Mouse (Mus musculus) gastrocnemius, adult 8-10 months (tissue): Measurements from ENCODE around the gene Maco1. TPM values are rescaled to one million over a fixed set of nuclear protein-coding genes. Genes with fewer than 3 reads are reported as not detected.

Experiments used
- DNase-seq, 2 experiments: peaks; one replicate each; pipeline ENCODE4 v3.0.0; 2022; ENCODE audit warnings: low spot score in 2 of 2
- total RNA-seq, 4 experiments: library from RNA; stranded (reverse); gene quantifications; 2 replicates each; pipeline ENCODE4 v1.2.4; 2022

Gene Maco1
- 10 to 100 TPM; 17.5 to 21.6 (median 19.1) TPM for total RNA-seq

- DNase-seq: peak; percentile 98 to 99
These were observed at the start of gene Maco1 for GRCm38 (mm10) chr4:134853259-134853636. Gene Maco1 (minus strand): TSS chr4:134853345.

- no peak for DNase-seq
These were observed 48.0 kb upstream of the Maco1 start for GRCm38 (mm10) chr4:134901126-134901525.

DNA sequence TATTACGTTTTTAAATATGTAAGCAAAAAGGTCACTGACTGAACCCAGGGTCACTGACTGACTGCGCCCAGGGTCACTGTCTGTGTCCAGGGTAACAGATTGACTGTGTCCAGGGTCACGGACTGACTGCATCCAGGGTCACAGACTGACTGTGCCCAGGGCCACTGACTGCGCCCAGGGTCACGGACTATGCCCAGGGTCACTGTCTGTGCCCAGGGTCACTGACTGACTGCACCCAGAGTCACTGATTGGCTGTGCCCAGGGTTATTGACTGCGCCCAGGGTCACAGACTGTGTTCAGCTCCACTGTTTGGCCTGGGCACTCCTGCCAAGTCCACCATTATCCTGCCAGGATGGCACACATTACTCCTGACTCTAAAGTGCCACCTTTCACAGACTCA is 44.1 kb upstream of the Maco1 start:
- DNase-seq: no peak

DNA sequence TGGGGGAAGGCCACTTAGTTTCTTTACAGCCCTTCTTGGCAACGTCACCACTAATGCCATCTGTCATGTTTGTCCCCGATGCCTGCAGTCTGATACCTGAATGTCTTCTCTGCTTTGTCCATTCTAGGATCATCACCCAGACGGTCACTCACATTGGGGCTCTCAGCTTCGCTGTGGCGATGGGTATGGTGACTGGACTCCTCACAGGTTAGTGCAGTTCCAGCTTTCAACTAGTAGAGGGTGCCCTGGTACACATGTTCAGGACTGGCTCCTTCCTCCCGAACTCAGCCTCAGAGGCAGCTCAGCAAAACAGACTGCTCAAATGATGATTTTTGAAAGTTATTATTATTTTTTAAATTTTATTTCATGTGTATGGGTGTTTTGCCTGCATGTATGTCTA is 39.0 kb upstream of the Maco1 start:
- DNase-seq: peak; percentile 21 to 39

GRCm38 (mm10) chr4:134884364-134884763 is 31.2 kb upstream of the Maco1 start:
- no peak for DNase-seq

- no peak for DNase-seq
These were observed 30.7 kb upstream of the Maco1 start for GRCm38 (mm10) chr4:134883808-134884207.

GRCm38 (mm10) chr4:134883266-134883665 is 30.1 kb upstream of the Maco1 start:
- DNase-seq: no peak

DNA sequence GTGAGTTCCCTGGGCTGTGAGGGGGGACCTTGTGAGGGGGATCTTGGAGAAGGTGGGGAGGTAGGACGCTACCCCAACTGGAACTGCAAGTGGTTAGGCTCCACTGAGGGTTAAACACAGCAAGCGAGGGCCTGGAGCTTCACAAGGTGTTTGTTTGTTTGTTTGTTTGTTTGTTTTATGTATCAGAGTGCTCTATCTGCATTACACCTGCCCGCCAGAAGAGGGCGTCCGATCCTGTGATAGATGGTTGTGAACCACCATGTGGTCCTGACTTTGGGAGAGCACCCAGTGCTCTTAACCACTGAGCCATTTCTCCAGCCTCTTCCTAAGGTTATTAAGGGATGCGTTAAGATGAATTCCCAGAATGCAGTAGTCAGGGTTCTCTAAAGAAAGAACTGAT is 26.9 kb upstream of the Maco1 start:
- DNase-seq: no peak

GRCm38 (mm10) chr4:134879410-134879981 is 26.4 kb upstream of the Maco1 start:
- peak; percentile 34 to 40 for DNase-seq

DNA sequence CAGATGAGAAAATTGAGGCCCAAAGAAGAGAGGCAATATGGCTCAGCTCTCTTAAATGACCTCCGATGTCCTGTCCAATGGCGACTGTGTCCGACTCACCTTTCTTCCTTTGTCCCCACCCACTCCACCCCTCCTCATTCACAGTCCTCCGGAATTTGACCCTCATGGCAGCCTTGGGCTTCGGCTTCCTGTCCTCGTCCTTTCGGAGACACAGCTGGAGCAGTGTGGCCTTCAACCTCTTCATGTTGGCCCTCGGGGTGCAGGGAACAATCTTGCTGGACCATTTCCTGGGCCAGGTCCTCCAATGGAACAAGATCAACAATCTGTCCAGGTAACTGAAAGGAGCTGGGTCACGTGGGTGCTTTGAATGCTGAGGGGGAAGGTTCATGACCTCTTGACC is 23.0 kb upstream of the Maco1 start:
- DNase-seq: no peak

DNA sequence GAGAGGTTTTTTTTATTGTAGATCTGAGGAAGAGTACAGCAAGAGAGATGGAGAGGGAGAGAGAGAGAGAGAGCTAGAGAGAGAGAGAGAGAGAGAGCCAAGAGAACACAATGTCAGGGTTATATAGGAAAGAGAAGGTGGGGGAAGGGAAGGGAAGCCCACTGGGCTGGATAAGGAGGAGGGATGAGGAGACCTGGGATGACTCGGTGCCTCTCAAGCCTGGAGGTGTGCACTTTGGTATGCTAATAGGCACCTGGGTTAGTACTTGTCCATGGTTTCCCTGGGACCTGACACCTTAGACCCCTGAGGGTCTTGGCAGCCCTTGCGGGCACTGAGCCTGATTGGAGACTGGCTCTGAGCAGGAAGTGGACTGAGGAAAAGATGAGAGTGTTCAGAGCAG is 18.8 kb upstream of the Maco1 start:
- no peak for DNase-seq

DNA sequence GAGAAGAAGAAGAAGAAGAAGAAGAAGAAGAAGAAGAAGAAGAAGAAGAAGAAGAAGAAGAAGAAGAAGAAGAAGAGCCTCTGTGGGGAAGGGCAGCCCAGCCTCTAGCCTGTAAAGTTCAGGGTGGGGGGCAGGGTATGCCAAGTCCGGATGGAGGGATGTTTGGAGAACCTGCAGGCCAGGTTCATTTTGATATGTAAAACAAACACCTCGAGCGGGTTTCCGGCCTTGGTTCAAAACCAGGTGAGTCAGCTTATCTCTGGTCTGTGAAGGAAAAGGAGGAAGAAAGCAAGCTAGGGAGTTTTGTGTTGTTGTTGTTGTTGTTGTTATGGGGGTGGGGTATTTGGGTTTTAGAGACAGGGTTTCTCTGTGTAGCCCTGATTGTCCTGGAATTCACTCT is 18.3 kb upstream of the Maco1 start:
- no peak for DNase-seq

GRCm38 (mm10) chr4:134869815-134870375 is 16.8 kb upstream of the Maco1 start:
- no peak for DNase-seq

DNA sequence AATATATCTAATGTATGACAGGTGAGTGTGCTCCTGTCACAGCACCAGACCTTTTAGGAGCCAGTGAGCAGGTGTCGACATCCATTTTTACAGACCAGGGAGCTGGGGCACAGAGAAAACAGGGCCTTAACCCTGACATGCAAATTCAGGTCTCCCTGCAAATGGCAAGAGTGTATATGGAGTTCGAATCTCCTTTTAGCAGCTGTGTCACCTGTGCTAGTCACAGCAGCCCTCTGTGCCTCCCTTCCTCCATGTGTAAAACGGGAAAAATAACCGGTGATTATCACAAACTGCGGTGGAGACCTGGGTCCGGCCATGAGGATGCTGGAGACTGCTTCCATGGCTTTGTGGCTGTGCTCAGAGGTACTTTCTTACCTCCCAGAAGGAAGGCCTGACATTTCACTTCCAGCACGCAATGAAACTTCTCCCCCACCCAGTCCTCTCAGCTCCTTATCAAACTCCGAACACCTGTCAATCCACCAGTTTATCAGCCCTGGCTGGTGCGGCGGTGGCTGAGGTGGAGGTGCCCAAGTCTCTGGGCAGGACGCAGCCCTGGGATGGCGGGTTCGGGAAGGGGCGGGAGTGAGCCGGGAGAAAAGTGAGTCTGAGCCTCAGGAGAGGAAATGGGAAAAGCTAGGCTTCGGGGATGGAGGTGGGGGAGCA is 16.1 kb upstream of the Maco1 start:
- no peak for DNase-seq

- no peak for DNase-seq
These were observed 15.3 kb upstream of the Maco1 start for GRCm38 (mm10) chr4:134868490-134868889.

- DNase-seq: no peak
These were observed 14.9 kb upstream of the Maco1 start for GRCm38 (mm10) chr4:134868065-134868464.

- DNase-seq: no peak
These were observed 14.5 kb upstream of the Maco1 start for GRCm38 (mm10) chr4:134867661-134868060.

DNA sequence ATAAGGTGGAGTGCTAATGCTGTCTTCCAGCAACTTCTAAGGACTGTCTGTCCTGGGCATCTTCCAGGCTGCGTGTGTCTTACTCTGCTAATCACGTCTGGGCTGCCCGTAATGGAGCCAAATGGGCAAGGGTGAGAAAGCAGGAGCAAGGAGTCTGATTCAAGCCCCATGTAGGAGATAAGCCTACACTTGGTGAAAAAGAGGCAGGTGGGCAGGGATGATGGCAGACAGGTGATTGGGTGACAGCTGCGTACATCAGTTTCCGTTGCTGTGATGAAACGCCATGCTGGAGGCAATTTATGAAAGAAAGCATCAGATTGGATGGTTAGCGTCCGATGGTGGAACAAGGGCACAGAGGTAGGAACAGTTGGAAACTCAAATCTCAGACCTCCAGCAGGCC is 14.1 kb upstream of the Maco1 start:
- DNase-seq: no peak

- no peak for DNase-seq
These were observed 12.6 kb upstream of the Maco1 start for GRCm38 (mm10) chr4:134865789-134866188.

GRCm38 (mm10) chr4:134865340-134865739 is 12.2 kb upstream of the Maco1 start:
- DNase-seq: no peak

- DNase-seq: no peak
These were observed 11.0 kb upstream of the Maco1 start, which contains the start of gene Rhd for GRCm38 (mm10) chr4:134863937-134864729. Gene Rhd (plus strand): TSS chr4:134864536.

DNA sequence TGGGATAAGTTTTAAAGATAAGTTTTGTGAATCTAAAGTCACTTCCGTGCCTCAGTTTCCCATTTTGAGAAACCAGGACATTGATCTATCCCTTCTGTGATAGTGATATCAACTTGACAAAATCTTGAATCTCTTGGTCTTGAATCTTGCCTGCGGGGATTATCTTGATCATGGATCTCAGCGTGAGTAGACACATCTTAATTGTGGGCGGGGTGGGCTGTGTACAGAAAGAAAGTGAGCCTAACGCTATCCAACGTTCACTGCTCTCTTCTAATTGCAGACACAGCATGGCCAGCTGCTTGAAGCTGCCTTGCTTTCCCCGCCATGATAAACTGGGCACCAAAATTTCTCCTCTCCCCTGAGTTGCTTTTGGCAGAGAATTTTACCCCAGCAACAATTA is 9.9 kb upstream of the Maco1 start:
- no peak for DNase-seq
